Mouse (Mus musculus): ENCODE data around the gene Sclt1.
"Not testable (repeated sequence)": the region's sequence is repeated elsewhere in the genome, so short reads cannot be mapped to it uniquely, and the experiment has no call there.

Gene Sclt1

DNA sequence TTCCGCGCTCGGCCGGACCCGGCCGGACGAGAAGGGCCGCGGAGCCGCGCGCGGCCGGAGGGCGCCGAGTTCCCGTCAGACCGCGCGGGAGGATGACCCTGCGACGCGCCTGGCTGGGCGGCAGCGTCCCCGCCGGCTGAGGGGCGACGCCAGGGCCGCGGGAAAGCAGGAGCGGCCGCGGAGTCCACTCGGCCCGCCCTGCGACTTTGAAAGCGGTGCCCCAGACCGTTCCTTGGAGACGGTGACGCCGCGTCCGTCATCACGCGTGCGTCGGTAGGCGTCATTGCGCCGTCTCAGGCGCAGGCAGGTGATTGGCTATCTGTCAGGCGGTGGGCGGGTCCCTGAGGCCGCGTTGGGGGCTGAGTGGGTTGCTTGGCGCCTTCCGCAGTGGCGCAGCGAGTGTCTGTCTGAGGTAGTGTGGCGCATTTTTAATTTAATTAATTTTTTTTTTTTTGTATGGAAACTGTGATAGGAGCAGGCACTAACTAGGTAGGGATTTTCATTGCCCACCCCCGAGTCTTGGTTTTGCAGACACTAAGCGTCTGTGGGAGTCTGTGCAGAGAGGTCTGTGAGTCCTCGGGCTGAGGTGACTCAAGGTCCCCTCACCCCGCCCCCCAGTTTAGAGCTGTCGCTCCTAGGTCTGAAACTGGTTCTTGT is at the start of gene Sclt1, which contains the start of gene D3Ertd751e:
Gene Sclt1 (minus strand): TSS at position 237 of the 657 bp plus-strand sequence.
Gene D3Ertd751e (plus strand): TSS at position 334 of the 657 bp plus-strand sequence.
- TF ChIP-seq CTCF (conservative IDR thresholded peaks at IDR 0.05; ENCODE audit: low read length) (no peak), NANOG (IDR thresholded peaks at IDR 0.05; ENCODE audit: borderline replicate concordance, low read length) (no peak), POU5F1 (IDR thresholded peaks at IDR 0.05; ENCODE audit: borderline replicate concordance, low read length) (no peak)
- peak within 1 kb of the TSS; percentile 88 for H3K4me3 ChIP-seq (replicated peaks; ENCODE audit: low read length)
- H3K4me1 ChIP-seq (replicated peaks; ENCODE audit: low read depth, low read length), result peaks cover 9% of the 10 kb centered on the region
- H3K27me3 ChIP-seq (ENCODE audit: insufficient read depth, low read length), result no peaks in the 10 kb centered on the region
- no peaks in the 10 kb centered on the region for H3K9me3 ChIP-seq (ENCODE audit: low read length)
- no peaks in the 10 kb centered on the region for H3K36me3 ChIP-seq (ENCODE audit: insufficient read depth, low read length)

DNA sequence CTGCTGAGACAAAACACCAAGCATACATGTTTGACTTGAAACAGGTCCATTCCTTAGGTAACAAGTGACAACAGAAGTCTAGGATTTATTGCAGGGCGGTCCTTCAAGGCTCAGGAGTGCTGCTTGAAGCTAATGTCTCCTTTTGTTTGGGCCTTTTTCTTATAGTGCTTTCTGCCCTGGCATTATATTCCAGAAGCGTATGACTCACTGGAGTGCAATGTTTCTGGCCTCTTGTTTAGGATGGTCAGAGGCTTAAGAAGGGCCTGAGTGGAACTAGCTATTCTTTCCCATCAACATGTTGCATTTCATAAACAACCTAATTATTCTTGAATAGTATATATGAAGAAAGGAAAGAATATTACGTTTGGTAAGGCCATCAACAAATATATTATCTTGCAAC is 19.8 kb upstream of the Sclt1 start:
- H3K36me3 ChIP-seq (ENCODE audit: insufficient read depth, low read length), result no peaks in the 10 kb centered on the region; the same call in 1 of the 2 replicates
- no peaks in the 10 kb centered on the region for H3K4me1 ChIP-seq (replicated peaks; ENCODE audit: low read depth, low read length)
- TF ChIP-seq POU5F1 (IDR thresholded peaks at IDR 0.05; ENCODE audit: borderline replicate concordance, low read length) (no peak), NANOG (IDR thresholded peaks at IDR 0.05; ENCODE audit: borderline replicate concordance, low read length) (no peak), CTCF (conservative IDR thresholded peaks at IDR 0.05; ENCODE audit: low read length) (no peak)
- no peaks in the 10 kb centered on the region for H3K27me3 ChIP-seq (ENCODE audit: insufficient read depth, low read length)
- no peaks in the 10 kb centered on the region for H3K9me3 ChIP-seq (ENCODE audit: low read length)
- H3K4me3 ChIP-seq (replicated peaks; ENCODE audit: low read length), result no peak overlapping the region

DNA sequence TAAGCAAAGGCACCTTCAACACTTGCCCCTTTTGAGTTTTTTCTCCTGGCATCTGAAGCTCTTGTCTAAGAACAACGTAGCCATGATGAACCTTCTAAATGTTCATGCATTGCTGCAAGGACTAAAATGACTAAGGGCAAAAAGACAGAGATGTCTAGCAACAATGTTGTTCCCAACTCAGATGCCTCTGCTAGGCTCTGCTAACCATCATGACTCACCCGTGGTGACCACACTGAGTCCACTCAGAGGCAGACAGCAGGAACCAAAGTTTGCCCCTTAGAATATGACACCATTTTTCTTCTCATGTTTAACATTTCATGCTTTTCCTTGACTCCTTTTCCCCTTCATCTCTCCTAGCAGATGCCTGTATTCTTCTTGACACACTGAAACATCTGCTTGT is 12.2 kb upstream of the Sclt1 start:
- Histone ChIP-seq H3K27me3 (ENCODE audit: insufficient read depth, low read length) (no peaks in the 10 kb centered on the region), H3K9me3 (ENCODE audit: low read length) (no peaks in the 10 kb centered on the region), H3K36me3 (ENCODE audit: insufficient read depth, low read length) (peaks cover 7% of the 10 kb centered on the region), H3K4me3 (replicated peaks; ENCODE audit: low read length) (no peak overlapping the region), H3K4me1 (replicated peaks; ENCODE audit: low read depth, low read length) (no peaks in the 10 kb centered on the region)
- TF ChIP-seq NANOG (IDR thresholded peaks at IDR 0.05; ENCODE audit: borderline replicate concordance, low read length) (no peak), POU5F1 (IDR thresholded peaks at IDR 0.05; ENCODE audit: borderline replicate concordance, low read length) (no peak), CTCF (conservative IDR thresholded peaks at IDR 0.05; ENCODE audit: low read length) (no peak)

DNA sequence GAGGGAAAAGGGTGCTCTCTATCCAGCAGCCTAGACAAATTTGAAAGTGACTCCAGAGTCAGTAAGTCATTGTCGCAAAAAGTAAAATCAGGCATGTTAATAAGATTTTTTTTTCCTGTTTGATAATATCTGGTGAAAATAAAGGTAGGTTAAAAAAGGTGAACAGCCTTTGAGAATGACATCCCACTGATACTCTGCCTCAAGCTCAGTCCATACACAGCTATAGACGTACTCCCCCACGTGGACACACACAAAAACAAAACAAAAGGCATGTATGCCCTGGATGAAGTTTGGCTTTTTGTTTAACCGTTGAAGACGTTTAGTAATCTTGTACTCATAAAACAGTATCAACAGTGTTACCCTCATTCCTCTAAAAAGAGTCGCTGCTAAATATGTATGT is 1.1 kb upstream of the Sclt1 start:
- no peaks in the 10 kb centered on the region for H3K36me3 ChIP-seq (ENCODE audit: insufficient read depth, low read length)
- H3K27me3 ChIP-seq (ENCODE audit: insufficient read depth, low read length), result no peaks in the 10 kb centered on the region
- no peak for TF ChIP-seq NANOG (IDR thresholded peaks at IDR 0.05; ENCODE audit: borderline replicate concordance, low read length)
- no peak for TF ChIP-seq CTCF (conservative IDR thresholded peaks at IDR 0.05; ENCODE audit: low read length)
- no peak for TF ChIP-seq POU5F1 (IDR thresholded peaks at IDR 0.05; ENCODE audit: borderline replicate concordance, low read length)
- peaks cover 9% of the 10 kb centered on the region for H3K4me1 ChIP-seq (replicated peaks; ENCODE audit: low read depth, low read length)
- no peak overlapping the region for H3K4me3 ChIP-seq (replicated peaks; ENCODE audit: low read length)
- no peaks in the 10 kb centered on the region for H3K9me3 ChIP-seq (ENCODE audit: low read length)

DNA sequence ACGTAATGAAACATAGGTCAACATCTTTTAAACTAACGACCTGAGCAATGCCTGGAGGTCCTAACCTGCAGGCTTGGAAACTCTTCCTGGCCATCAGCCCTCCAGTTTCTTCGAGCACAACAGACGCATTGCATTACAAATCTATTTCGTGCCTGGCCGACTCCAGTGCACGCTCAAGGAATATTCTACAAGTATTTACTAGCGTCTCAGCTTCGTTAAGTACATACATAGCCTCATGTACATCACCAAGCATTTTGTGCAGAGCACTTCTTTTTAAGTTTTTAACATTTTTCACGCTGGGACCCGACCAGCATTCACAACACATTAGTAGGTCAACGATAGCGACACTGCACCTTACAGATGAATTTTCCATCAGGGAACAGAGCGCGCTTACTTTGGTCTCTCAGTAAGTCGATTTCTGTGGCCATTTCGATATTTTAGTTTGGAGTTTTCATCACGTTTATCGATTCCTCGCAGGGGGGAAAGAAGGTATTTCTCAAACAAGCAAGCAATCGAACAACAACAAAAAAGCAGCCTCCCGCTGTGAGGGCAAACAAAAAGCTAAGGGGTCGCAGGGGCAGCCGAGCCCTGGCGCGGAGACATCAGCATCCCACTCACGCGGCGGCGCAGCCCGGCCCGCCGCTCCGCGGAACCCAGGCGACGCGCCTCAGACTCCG is 575 bp downstream of the Sclt1 start:
- Histone ChIP-seq H3K9me3 (ENCODE audit: low read length) (no peaks in the 10 kb centered on the region), H3K36me3 (ENCODE audit: insufficient read depth, low read length) (no peaks in the 10 kb centered on the region), H3K4me1 (replicated peaks; ENCODE audit: low read depth, low read length) (peaks cover 9% of the 10 kb centered on the region), H3K4me3 (replicated peaks; ENCODE audit: low read length) (peak overlapping the region; percentile 88), H3K27me3 (ENCODE audit: insufficient read depth, low read length) (no peaks in the 10 kb centered on the region)
- TF ChIP-seq CTCF (conservative IDR thresholded peaks at IDR 0.05; ENCODE audit: low read length), result no peak
- no peak for TF ChIP-seq POU5F1 (IDR thresholded peaks at IDR 0.05; ENCODE audit: borderline replicate concordance, low read length)
- TF ChIP-seq NANOG (IDR thresholded peaks at IDR 0.05; ENCODE audit: borderline replicate concordance, low read length), result no peak

DNA sequence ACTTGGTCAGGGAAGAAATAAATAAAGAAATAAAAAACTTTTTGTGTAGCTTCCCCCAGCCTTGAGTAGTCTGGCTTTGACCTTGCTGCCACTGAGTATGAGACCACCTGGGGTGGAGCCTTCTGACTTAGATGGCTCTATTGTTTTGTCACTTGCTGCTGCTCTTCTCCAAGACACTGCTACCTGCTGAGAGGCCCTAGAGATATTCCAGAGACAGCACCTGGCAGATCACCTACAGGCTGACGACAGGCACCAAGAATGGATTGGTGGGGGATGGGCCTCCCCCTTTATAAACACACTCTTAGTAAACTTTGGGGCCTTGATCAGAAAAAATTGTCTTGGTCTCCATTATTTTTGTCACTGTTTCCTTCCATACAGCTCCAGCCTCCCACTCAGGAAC is 46.6 kb downstream of the Sclt1 start:
- peaks cover 10% of the 10 kb centered on the region for H3K36me3 ChIP-seq (ENCODE audit: insufficient read depth, low read length)
- peak; percentile 91 for TF ChIP-seq NANOG (IDR thresholded peaks at IDR 0.05; ENCODE audit: borderline replicate concordance, low read length)
- no peak for TF ChIP-seq POU5F1 (IDR thresholded peaks at IDR 0.05; ENCODE audit: borderline replicate concordance, low read length)
- no peak overlapping the region for H3K4me3 ChIP-seq (replicated peaks; ENCODE audit: low read length)
- H3K9me3 ChIP-seq (ENCODE audit: low read length), result no peaks in the 10 kb centered on the region
- peaks cover 47% of the 10 kb centered on the region for H3K4me1 ChIP-seq (replicated peaks; ENCODE audit: low read depth, low read length)
- H3K27me3 ChIP-seq (ENCODE audit: insufficient read depth, low read length), result no peaks in the 10 kb centered on the region

DNA sequence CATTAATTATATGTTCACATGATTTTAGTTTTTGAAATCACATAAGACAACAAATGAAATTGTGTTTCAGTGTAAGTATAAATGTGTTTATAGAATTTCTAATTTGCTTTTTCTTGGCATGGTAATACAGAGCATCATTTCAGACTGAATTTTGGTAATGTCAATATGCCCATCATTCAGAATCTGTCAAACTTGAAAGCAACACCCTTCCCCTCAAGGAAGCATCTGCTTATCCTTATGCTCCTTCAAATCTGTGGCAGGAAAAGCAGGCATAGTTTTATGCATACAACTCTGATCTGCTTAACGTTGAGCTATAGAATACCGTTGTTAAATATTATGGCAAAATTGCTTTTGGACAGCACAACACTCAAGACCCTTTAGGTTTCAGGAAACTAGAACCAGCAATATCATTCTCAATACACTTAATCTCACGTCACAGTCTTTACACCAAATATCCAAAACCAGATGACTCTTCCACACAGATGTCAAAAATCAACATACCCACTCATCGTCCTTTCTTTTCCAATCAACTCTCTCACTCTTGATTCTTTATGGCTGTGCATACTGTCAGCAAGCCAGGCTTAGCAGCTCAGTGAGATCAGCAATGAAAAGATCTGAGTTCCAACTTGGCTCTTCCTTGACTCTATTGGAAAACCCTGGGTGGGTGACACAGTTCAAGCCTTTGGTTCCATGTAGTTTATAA is 49.7 kb downstream of the Sclt1 start:
- TF ChIP-seq POU5F1 (IDR thresholded peaks at IDR 0.05; ENCODE audit: borderline replicate concordance, low read length) (no peak), NANOG (IDR thresholded peaks at IDR 0.05; ENCODE audit: borderline replicate concordance, low read length) (no peak), CTCF (conservative IDR thresholded peaks at IDR 0.05; ENCODE audit: low read length) (no peak)
- Histone ChIP-seq H3K36me3 (ENCODE audit: insufficient read depth, low read length) (no peaks in the 10 kb centered on the region), H3K9me3 (ENCODE audit: low read length) (no peaks in the 10 kb centered on the region), H3K4me3 (replicated peaks; ENCODE audit: low read length) (no peak overlapping the region), H3K27me3 (ENCODE audit: insufficient read depth, low read length) (no peaks in the 10 kb centered on the region), H3K4me1 (replicated peaks; ENCODE audit: low read depth, low read length) (peaks cover 64% of the 10 kb centered on the region)

DNA sequence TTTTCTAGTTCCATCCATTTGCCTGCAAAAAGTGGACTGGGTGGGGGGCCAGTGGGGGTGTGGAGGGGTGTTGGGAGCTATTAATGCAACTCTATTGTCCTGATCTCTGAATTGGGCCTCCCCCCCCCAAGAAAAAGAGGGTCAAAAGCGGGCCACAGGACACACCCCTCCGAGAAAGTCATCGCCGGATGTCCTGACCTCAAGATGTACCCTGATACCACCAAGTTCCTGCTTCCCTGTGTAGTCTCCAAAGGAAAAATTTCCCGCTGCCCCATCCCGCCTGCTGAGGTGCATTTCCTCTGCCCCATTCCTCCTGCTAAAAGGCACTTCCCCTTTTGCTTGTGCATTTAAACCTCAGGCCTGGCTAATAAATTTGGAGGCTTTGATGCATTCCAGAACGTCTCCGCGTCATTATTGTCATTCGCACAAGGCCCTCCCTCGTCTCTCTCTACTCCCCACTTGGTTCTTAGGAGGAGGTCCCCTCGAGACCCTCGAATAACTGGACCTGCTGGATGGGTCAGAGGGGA is 52.1 kb downstream of the Sclt1 start:
- H3K27me3 ChIP-seq (ENCODE audit: insufficient read depth, low read length); H3K36me3 ChIP-seq (ENCODE audit: insufficient read depth, low read length); H3K4me3 ChIP-seq (replicated peaks; ENCODE audit: low read length); H3K9me3 ChIP-seq (ENCODE audit: low read length): not testable (repeated sequence)
- H3K4me1 ChIP-seq (replicated peaks; ENCODE audit: low read depth, low read length), result peaks cover 56% of the 10 kb centered on the region
